Mouse (Mus musculus) midbrain, embryonic 11.5 days (tissue): ENCODE data around the gene Cacng1. TPM values are rescaled to one million over a fixed set of nuclear protein-coding genes. Genes with fewer than 3 reads are reported as not detected.
A peak's percentile ranks its signal among the peaks of the same experiment; 100 is the strongest.

Experiments
- ATAC-seq: fragments of 200-750 bp; cut with Nextera tagmentation; 2 replicates; pipeline ENCODE4 v1.8.0; 2017; ENCODE audit warnings: moderate TSS enrichment, moderate library complexity; ENCODE audit not compliant: low FRiP score
- DNase-seq: peaks from one replicate; pipeline ENCODE4 v3.0.0; 2015; ENCODE audit warnings: low spot score; ENCODE audit errors: missing footprints
- H3K27ac ChIP-seq: fragments of 300-500 bp; sonication (generic); 2 replicates; pipeline ENCODE4 v1.5.1; 2014; ENCODE audit warnings: low read depth, low read length
- H3K27me3 ChIP-seq: fragments of 300-500 bp; sonication (generic); 2 replicates; pipeline ENCODE4 v1.6.1; 2014; ENCODE audit warnings: mild to moderate bottlenecking, low read length, moderate library complexity, mixed read lengths; ENCODE audit not compliant: control insufficient read depth, insufficient read depth
- H3K36me3 ChIP-seq: fragments of 300-500 bp; sonication (generic); 2 replicates; pipeline ENCODE4 v1.6.1; 2014; ENCODE audit warnings: mild to moderate bottlenecking, low read length, moderate library complexity, mixed read lengths; ENCODE audit not compliant: control insufficient read depth, insufficient read depth
- H3K4me1 ChIP-seq: fragments of 300-500 bp; sonication (generic); 2 replicates; pipeline ENCODE4 v1.6.1; 2014; ENCODE audit warnings: low read length; ENCODE audit not compliant: control insufficient read depth, insufficient read depth
- H3K4me2 ChIP-seq: fragments of 300-500 bp; sonication (generic); 2 replicates; pipeline ENCODE4 v1.6.1; 2014; ENCODE audit warnings: mild to moderate bottlenecking, moderate library complexity
- H3K4me3 ChIP-seq: fragments of 300-500 bp; sonication (generic); 2 replicates; pipeline ENCODE4 v1.5.1; 2014; ENCODE audit warnings: low read depth, low read length
- H3K9ac ChIP-seq: fragments of 300-500 bp; sonication (generic); 2 replicates; pipeline ENCODE4 v1.6.1; 2014; ENCODE audit warnings: low read length
- H3K9me3 ChIP-seq: fragments of 300-500 bp; sonication (generic); 2 replicates; pipeline ENCODE4 v1.6.1; 2016; ENCODE audit warnings: low read length; ENCODE audit not compliant: control insufficient read depth
- WGBS: fragments of 180-500 bp; shearing (Covaris S2); extraction: QIAGEN DNeasy Blood & Tissue Kit; methylation state at CpG from one replicate; pipeline ENCODE4 v1.1.7; 2014; 5-methylcytosine and 5-hydroxymethylcytosine counted together
- polyA plus RNA-seq: library from polyadenylated mRNA; unstranded; fragments of >200 nt; fragmentation: Nextera tagmentation; extraction: Ambion mirVana; gene quantifications from 2 replicates; pipeline ENCODE4 v1.2.1, GENCODE M21; 2014

The Cacng1 gene
- polyA plus RNA-seq: 0.25 TPM in 1 of 2 replicates, not detected in the other

GRCm38 (mm10) chr11:107716332-107716938 lies at the start of gene Cacng1:
TSS of gene Cacng1 (minus strand) at chr11:107716522.
- 77% methylated on average over 16 of the region's 16 CpGs for WGBS
- ATAC-seq (no peak), DNase-seq (no peak)
- no peaks in the 10 kb centered on the region for H3K36me3 ChIP-seq
- H3K27me3 ChIP-seq: no peaks in the 10 kb centered on the region
- H3K4me3 ChIP-seq: no peak within 1 kb of the TSS
- no peak within 1 kb of the TSS for H3K4me2 ChIP-seq
- H3K9ac ChIP-seq: no peak within 1 kb of the TSS
- H3K4me1 ChIP-seq: no peaks in the 10 kb centered on the region
- H3K27ac ChIP-seq: no peak within 1 kb of the TSS
- no peaks in the 10 kb centered on the region; the same call in 1 of the 2 replicates for H3K9me3 ChIP-seq

GRCm38 (mm10) chr11:107762688-107763460 lies 46.6 kb upstream of the Cacng1 start:
- 19% methylated on average over 8 of the region's 8 CpGs for WGBS

GRCm38 (mm10) chr11:107761790-107762500 lies 45.6 kb upstream of the Cacng1 start:
- H3K9me3 ChIP-seq: no peaks in the 10 kb centered on the region
- H3K27me3 ChIP-seq: no peaks in the 10 kb centered on the region
- no peak overlapping the region for H3K4me2 ChIP-seq
- H3K27ac ChIP-seq: peak overlapping the region; percentile 80; the same call in 1 of the 2 replicates
- no peak overlapping the region for H3K9ac ChIP-seq
- H3K4me1 ChIP-seq: peaks cover 29% of the 10 kb centered on the region
- WGBS: 84% methylated on average over 10 of the region's 10 CpGs
- H3K4me3 ChIP-seq: no peak overlapping the region
- no peaks in the 10 kb centered on the region for H3K36me3 ChIP-seq
- ATAC-seq (no peak), DNase-seq (no peak)

More at GRCm38 (mm10) chr11:107762688-107763460, 46.6 kb upstream of the Cacng1 start:
- Histone ChIP-seq H3K4me1 (peaks cover 35% of the 10 kb centered on the region), H3K27ac (peak overlapping the region; percentile 80), H3K9me3 (no peaks in the 10 kb centered on the region), H3K36me3 (no peaks in the 10 kb centered on the region), H3K27me3 (no peaks in the 10 kb centered on the region), H3K4me2 (no peak overlapping the region), H3K9ac (peak overlapping the region; percentile 45), H3K4me3 (no peak overlapping the region)
- ATAC-seq (peak; percentile 89), DNase-seq (no peak)

GRCm38 (mm10) chr11:107760001-107760400 lies 43.7 kb upstream of the Cacng1 start:
- Histone ChIP-seq H3K27ac (no peak overlapping the region), H3K4me2 (no peak overlapping the region), H3K27me3 (no peaks in the 10 kb centered on the region), H3K4me3 (no peak overlapping the region), H3K36me3 (no peaks in the 10 kb centered on the region), H3K9me3 (no peaks in the 10 kb centered on the region), H3K4me1 (peaks cover 28% of the 10 kb centered on the region), H3K9ac (no peak overlapping the region)
- ATAC-seq: no peak; the same call in 1 of the 2 replicates
- WGBS: 28% methylated on average over 10 of the region's 10 CpGs
- DNase-seq: no peak

DNA sequence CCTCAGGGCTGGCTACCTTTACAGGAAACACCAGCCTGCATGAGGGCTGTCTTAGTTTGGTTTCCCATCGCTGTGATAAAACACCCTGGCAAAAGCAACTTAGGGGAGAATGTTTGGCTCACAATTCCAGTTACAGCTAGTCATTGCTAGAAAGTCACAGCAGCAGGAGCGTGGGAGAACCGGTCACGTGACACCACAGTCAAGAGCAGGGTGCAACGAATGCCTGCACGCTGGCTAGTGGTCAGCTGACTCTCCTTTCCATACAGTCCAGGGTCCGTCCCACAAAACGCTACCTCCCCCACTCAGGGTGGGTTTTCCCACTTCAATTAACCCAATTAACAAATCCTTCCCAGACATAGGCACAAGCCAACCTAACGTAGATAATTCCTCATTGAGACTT lies 43.2 kb upstream of the Cacng1 start:
- DNase-seq: no peak
- no peak overlapping the region for H3K4me2 ChIP-seq
- no peak overlapping the region for H3K4me3 ChIP-seq
- no peak overlapping the region for H3K27ac ChIP-seq
- H3K27me3 ChIP-seq: no peaks in the 10 kb centered on the region
- H3K4me1 ChIP-seq: peaks cover 27% of the 10 kb centered on the region
- WGBS: 79% methylated on average over 9 of the region's 9 CpGs
- H3K36me3 ChIP-seq: no peaks in the 10 kb centered on the region
- H3K9me3 ChIP-seq: no peaks in the 10 kb centered on the region
- no peak overlapping the region for H3K9ac ChIP-seq
- no peak for ATAC-seq

GRCm38 (mm10) chr11:107749114-107749513 lies 32.8 kb upstream of the Cacng1 start:
- H3K4me3 ChIP-seq: no peak overlapping the region
- DNase-seq: no peak
- H3K9ac ChIP-seq: no peak overlapping the region
- no peak overlapping the region for H3K4me2 ChIP-seq
- ATAC-seq: no peak
- H3K9me3 ChIP-seq: no peaks in the 10 kb centered on the region
- H3K27me3 ChIP-seq: no peaks in the 10 kb centered on the region
- H3K36me3 ChIP-seq: no peaks in the 10 kb centered on the region
- no peak overlapping the region for H3K27ac ChIP-seq
- 91% methylated on average over 5 of the region's 5 CpGs for whole genome bisulfite sequencing
- H3K4me1 ChIP-seq: no peaks in the 10 kb centered on the region

DNA sequence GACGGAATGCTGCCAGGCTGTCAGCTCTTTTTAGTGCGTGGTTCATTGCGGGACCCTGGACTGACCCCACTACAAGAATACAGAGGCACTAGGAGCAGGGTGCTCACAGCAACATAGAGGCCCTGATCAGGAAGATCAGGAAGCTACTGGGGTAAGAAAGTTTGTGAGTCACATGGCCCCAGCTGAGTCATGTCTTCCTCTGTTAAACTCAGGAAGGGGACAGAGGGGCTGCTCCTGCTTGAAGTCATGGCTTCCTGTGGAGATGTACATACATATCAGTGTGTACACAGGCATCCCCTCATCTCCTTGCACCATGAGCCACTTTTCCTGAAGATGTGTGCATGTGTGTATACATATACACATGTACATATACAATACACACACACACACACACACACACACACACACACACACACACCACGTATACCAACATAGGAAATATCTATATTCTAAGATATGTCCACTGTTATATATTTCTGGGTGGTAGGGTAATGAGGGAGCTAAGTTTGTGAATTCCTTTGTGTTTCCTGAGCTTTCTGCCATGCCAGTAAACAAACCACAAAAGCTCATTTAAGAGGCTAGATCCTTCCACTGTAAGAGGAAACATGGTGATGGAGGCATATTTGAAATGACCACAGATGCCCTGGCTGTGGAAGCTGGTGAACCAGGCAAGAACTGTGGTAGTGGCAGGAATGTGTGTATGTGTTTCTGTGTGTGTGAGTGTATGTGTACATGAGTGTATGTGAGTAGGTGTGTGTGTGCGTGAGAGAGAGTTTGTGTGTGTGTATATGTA lies 32.1 kb upstream of the Cacng1 start:
- no peak for DNase-seq
- H3K27me3 ChIP-seq: no peaks in the 10 kb centered on the region
- no peaks in the 10 kb centered on the region for H3K36me3 ChIP-seq
- no peaks in the 10 kb centered on the region for H3K9me3 ChIP-seq
- no peaks in the 10 kb centered on the region for H3K4me1 ChIP-seq
- H3K9ac ChIP-seq: no peak overlapping the region
- H3K27ac ChIP-seq: no peak overlapping the region
- ATAC-seq: no peak
- 94% methylated on average over 5 of the region's 5 CpGs for WGBS
- no peak overlapping the region for H3K4me2 ChIP-seq
- no peak overlapping the region for H3K4me3 ChIP-seq

DNA sequence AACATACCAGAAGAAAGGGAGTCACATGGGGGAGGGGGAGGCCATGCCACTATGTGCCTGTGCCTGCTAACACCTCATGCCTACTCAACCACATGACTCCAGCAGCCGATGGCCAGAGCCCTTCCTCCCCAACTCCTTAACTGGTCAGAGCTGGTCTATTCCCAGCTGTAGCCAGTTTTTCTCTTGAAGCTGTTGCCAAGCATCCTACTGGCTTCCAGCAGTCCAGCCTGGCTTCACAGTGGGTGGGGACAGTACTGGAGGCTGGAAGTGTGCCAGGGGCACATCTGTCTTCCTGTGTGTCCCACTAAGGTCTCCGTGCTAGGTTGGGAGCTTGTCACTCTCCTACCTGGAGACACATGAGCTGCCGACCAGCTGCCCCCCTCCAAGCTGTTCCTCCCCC lies 26.8 kb upstream of the Cacng1 start:
- ATAC-seq: no peak

More for the DNA sequence above, 26.8 kb upstream of the Cacng1 start:
- Histone ChIP-seq H3K36me3 (no peaks in the 10 kb centered on the region), H3K4me3 (no peak overlapping the region), H3K4me1 (peaks cover 2% of the 10 kb centered on the region; the same call in 1 of the 2 replicates), H3K4me2 (no peak overlapping the region), H3K27ac (no peak overlapping the region), H3K9me3 (no peaks in the 10 kb centered on the region), H3K9ac (no peak overlapping the region), H3K27me3 (no peaks in the 10 kb centered on the region)
- WGBS: 93% methylated on average over 3 of the region's 3 CpGs
- no peak for DNase-seq
